9 mouse cellular contexts compared by ENCODE assay signal in genomic region chr7:123503358-123503757, GRCm38 (mm10). TPM values are rescaled to one million over a fixed set of nuclear protein-coding genes. Genes with fewer than 3 reads are reported as not detected.
DNase-seq lines count a peak whose midpoint lies in the region; ATAC-seq and TF ChIP-seq lines count a peak whose summit lies in the region.
"Had no signal": no experiment of that assay in that cellular context is flagged by ENCODE, and none has a peak within 500 bp of the region (broad histone marks: within the 10 kb centered on the region; RNA-seq: fewer than 3 reads in every experiment).

No protein-coding gene starts in this region.

- no peak overlapping the region for H3K4me3 ChIP-seq in lung, adult 2 months (replicated peaks; ENCODE audit: extremely low read depth, low read depth, low read length)
- no peak overlapping the region for H3K4me3 ChIP-seq in hindbrain, postnatal 0 days (ENCODE audit: low read length)
- H3K4me3 ChIP-seq: limb, embryonic 13.5 days had no signal

- H3K4me2 ChIP-seq in hindbrain, postnatal 0 days (ENCODE audit: low read depth, low read length), result no peak overlapping the region
- H3K4me2 ChIP-seq: limb, embryonic 13.5 days had no signal

- H3K36me3 ChIP-seq in hindbrain, postnatal 0 days (ENCODE audit: insufficient read depth, low read length), result no peaks in the 10 kb centered on the region
- H3K36me3 ChIP-seq: limb, embryonic 13.5 days had no signal

- DNase-seq in lung, adult 2 months, result peak; percentile 5
- DNase-seq in lung, adult 18-20 months, result no peak
- DNase-seq in adrenal gland, postnatal 10 days, result peak; percentile 78
- peak; percentile 68 for DNase-seq in kidney, postnatal 14 days
- peak; percentile 41 for DNase-seq in testis, postnatal 14 days (ENCODE audit: low spot score)
- DNase-seq in Muller cell, postnatal 12 days (ENCODE audit: inconsistent ontology term), result no peak
- DNase-seq in layer of hippocampus, postnatal 25 days (ENCODE audit: extremely low spot score in 1 of 2, low spot score in 1 of 2), result no peak
- no peak for DNase-seq in hindbrain, postnatal 0 days (ENCODE audit: low spot score)

- H3K27me3 ChIP-seq in hindbrain, postnatal 0 days (ENCODE audit: insufficient read depth, low read length), result no peaks in the 10 kb centered on the region
- H3K27me3 ChIP-seq: limb, embryonic 13.5 days had no signal

- no peak for TF ChIP-seq POLR2A in lung, adult 2 months (IDR thresholded peaks at IDR 0.05; ENCODE audit: borderline replicate concordance, extremely low read depth, low read depth, low read length)

- no peak for ATAC-seq in hindbrain, postnatal 0 days

- no peak overlapping the region for H3K27ac ChIP-seq in hindbrain, postnatal 0 days
- H3K27ac ChIP-seq: limb, embryonic 13.5 days had no signal

- no peaks in the 10 kb centered on the region for H3K4me1 ChIP-seq in lung, adult 2 months (ENCODE audit: control insufficient read depth, insufficient read depth, low read length)
- H3K4me1 ChIP-seq in hindbrain, postnatal 0 days (ENCODE audit: insufficient read depth, low read length), result no peaks in the 10 kb centered on the region; the same call in 1 of the 2 replicates

- no peak overlapping the region for H3K9ac ChIP-seq in hindbrain, postnatal 0 days (replicated peaks; ENCODE audit: low read length)
- H3K9ac ChIP-seq: limb, embryonic 13.5 days had no signal

- TF ChIP-seq CTCF in lung, adult 2 months (IDR thresholded peaks at IDR 0.05; ENCODE audit: insufficient read depth, low read length), result no peak
- no peak for TF ChIP-seq CTCF in hindbrain, postnatal 0 days (IDR thresholded peaks at IDR 0.05; ENCODE audit: low read depth)

- WGBS in lung, adult 2 months, result 20% methylated on average over 1 of the region's 1 CpGs
- WGBS in hindbrain, postnatal 0 days, result 41% methylated on average over 1 of the region's 1 CpGs

- no peaks in the 10 kb centered on the region for H3K9me3 ChIP-seq in hindbrain, postnatal 0 days (ENCODE audit: low read length)

RNA-seq across cellular contexts. Expression of gene Zkscan2, which starts 3.1 kb away (rescaled TPM):
- 0.15 TPM in 2 replicates for polyA plus RNA-seq in lung, adult 2 months (2012; rRNA removed)
- total RNA-seq in adrenal gland, postnatal 10 days (2021), result 1 to 10 TPM; 1.2 to 2.8 TPM
- 10 to 100 TPM; 14.2 to 25.9 TPM for total RNA-seq in layer of hippocampus, postnatal 25 days (2021)
- total RNA-seq in hindbrain, postnatal 0 days (2014; rRNA removed), result 14.4 and 18.6 TPM in 2 replicates
- polyA plus RNA-seq in hindbrain, postnatal 0 days (2015; fragmentation: Nextera tagmentation; extraction: Ambion mirVana), result 8.0 and 8.3 TPM in 2 replicates

RNA-seq across cellular contexts. Expression of gene Aqp8, which starts 41.3 kb away (rescaled TPM):
- polyA plus RNA-seq in lung, adult 2 months (2012; rRNA removed), result 0.13 and 2.1 TPM in 2 replicates
- total RNA-seq in adrenal gland, postnatal 10 days (2021), result 1 to 10 TPM; 3.9 to 9.3 TPM
- not detected for total RNA-seq in layer of hippocampus, postnatal 25 days (2021)
- total RNA-seq in hindbrain, postnatal 0 days (2014; rRNA removed), result not detected in 2 replicates
- polyA plus RNA-seq in hindbrain, postnatal 0 days (2015; fragmentation: Nextera tagmentation; extraction: Ambion mirVana), result 0.33 TPM in 1 of 2 replicates, not detected in the other
- polyA plus RNA-seq: limb, embryonic 13.5 days had no signal

Comparison
In these comparisons a context has a peak if more than half of its experiments do, and no peak if none do; other contexts are left out.
1. DNase-seq: peak in lung, adult 2 months (single experiment), adrenal gland, postnatal 10 days (single experiment), kidney, postnatal 14 days (single experiment) and testis, postnatal 14 days (single experiment); none in lung, adult 18-20 months (0 of 2), Muller cell, postnatal 12 days (single experiment), layer of hippocampus, postnatal 25 days (0 of 2) and hindbrain, postnatal 0 days (single experiment).